Mouse (Mus musculus): ENCODE results near the gene Vav3. TPM values are rescaled to one million over a fixed set of nuclear protein-coding genes. Genes with fewer than 3 reads are reported as not detected.

Gene Vav3
- total RNA-seq, 2 experiments from 2014 or later: 0.94 to 2.6 TPM

DNA sequence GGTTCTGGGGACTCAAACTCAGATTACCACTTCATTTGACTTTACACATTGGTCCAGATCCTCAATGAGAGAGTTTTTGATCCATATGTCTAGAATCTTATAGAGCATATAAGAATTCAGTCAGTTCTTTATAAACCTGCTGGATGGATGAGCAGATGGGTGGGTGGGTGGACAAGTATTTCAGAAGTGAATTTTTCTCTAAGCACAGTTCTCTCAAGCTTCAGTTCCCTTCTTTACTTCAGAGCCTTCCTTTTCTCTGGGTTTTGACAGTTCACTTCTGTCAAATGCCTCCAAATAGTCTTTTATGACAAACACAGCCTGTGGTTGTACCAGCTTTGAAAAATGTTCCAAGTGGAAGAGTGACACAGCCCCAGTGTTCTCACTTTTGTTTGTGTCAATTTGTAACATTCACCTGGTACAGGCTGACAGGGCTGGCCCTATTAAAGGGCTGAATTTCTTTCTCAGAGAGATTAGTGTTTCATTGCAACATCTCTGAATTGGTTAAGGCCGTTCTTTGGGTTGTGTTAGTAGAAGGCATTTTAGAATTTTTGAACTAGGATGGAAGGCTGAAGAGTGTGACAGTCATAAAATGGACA, 159.5 kb downstream of the Vav3 start:
- Histone ChIP-seq H3K4me3 (no peak overlapping the region), H3K27ac (no peak overlapping the region)
- intact Hi-C loops (cut with DNase I): no loop called here
- no peak for TF ChIP-seq CTCF (IDR thresholded peaks at IDR 0.05)
- DNase-seq: no peak

DNA sequence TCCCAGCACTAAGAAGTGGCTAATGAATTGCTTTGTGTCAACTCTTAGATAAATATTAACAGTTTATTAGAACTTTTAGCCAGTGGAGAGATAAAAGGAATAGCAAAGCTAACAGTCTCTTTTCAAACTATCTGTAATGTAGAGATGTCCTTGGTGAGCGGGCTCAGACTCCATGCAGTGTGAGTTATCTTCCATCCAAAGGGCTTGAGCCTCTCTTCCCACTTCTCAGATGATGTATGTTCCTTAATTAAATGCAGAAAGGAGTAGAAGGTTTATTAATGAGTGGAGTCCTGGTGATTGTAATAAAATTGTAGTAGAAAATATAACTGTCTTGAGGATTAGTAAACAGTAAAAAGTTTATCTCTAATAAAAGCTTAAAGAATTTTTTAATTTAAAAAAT, 169.3 kb downstream of the Vav3 start:
- TF ChIP-seq CTCF (IDR thresholded peaks at IDR 0.05): no peak
- intact Hi-C loops (cut with DNase I): no loop called here
- no peak for DNase-seq
- Histone ChIP-seq H3K4me3 (no peak overlapping the region), H3K27ac (no peak overlapping the region)

DNA sequence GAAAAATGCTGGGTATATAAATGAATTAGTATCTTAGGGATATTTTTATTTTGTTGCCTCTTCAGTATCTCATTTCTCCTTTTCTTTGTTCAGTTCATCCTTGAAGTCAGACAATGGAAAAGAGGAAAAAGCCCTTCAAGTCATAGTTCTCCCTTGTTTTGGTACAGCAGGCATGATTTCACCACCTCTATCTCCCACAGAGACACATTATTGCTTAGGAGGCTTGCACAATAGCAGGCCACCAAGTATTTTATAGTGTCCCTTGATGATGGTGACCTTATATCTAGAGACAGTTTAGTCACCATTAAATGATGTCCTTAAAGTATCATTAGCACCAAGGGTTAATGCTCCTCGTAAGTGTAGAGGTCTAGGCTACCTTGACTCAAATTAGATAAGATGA, 171.4 kb downstream of the Vav3 start:
- no peak overlapping the region for H3K4me3 ChIP-seq
- no peak overlapping the region for H3K27ac ChIP-seq
- intact Hi-C loops (cut with DNase I): no loop called here
- TF ChIP-seq CTCF (IDR thresholded peaks at IDR 0.05): no peak
- DNase-seq: no peak

DNA sequence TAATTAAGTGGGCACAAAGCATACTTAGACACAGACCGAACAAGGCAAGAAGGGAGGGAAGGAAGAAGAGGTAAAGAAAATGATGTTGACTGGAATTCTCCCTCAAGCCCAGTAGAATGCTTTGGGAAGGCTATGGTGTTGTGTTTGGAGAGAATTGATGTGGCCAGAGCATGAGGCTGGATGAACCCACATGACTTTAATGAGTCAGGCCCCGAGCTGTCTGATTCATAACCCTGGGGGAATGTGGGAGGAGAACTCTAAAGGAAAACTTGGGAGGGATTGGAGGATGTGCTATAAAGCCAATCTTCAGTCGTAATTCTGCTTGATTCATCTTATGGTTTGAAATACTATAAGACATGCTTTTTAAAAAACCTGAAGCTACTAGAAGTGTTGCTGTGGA, 175.0 kb downstream of the Vav3 start:
- H3K4me3 ChIP-seq: no peak overlapping the region
- no peak overlapping the region for H3K27ac ChIP-seq
- intact Hi-C loops (cut with DNase I): no loop called here
- no peak for TF ChIP-seq CTCF (IDR thresholded peaks at IDR 0.05)
- peak; percentile 23 for DNase-seq

DNA sequence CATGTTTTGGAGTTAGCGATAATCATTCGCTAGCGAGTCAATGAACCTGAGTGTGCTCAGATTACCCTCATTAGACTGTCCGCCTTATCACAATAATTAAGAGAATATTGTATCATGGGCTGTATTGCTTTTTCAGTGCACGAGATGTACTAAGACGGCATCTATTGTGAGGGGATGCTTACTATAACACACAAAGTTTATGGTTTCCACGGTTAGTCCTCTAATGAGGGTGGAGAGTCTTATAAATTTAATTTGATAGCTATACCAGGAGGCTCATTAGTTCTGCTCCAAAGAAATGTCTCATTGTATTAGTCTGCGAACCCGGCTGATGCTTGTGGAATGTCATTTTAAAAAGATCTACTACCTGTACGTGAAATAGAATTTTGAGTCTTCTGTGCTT, 175.9 kb downstream of the Vav3 start:
- TF ChIP-seq CTCF (IDR thresholded peaks at IDR 0.05): no peak
- Histone ChIP-seq H3K27ac (no peak overlapping the region), H3K4me3 (no peak overlapping the region)
- DNase-seq: no peak
- intact Hi-C loops (cut with DNase I): no loop called here

DNA sequence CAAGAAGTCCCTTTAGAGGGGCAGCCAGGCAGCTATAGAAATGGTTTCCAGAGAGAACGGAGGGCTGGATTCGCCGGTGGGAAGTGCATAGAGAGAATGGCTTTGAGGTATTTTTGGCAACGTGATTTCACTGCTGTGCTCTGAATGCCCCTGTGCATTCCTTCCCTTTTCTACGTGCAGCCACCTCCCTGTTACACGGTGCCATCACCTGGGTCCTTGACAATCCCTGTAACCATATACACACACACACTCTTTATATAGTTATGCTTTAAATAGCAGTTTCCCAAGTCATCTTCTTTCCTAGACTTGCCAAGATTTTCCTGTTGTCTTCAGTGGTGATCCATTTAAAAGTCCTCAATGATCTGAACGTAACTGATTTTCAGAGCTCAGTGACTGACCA, 181.7 kb downstream of the Vav3 start:
- intact Hi-C loops (cut with DNase I): no loop called here
- no peak overlapping the region for H3K27ac ChIP-seq
- H3K4me3 ChIP-seq: no peak overlapping the region
- no peak for TF ChIP-seq CTCF (IDR thresholded peaks at IDR 0.05)
- no peak for DNase-seq

DNA sequence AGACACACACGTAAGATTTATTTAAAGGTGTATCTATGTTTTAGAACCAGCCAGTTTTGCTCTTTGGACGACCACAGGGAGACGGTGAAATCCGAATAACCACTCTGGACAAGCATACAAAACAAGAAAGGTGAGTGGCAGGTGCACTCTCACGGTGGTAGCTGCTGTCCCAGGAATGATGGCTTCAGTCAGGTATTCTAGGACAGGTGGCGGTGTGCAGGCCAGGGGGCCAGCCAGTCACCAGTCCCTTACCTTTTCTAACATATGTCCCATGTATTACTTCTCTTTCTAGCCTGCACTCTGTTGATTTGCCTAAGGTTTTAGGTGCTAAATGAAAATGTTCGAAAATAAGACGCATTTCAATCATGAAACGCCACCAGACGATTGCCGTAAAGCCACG, 185.4 kb downstream of the Vav3 start:
- no peak for DNase-seq
- Histone ChIP-seq H3K4me3 (no peak overlapping the region), H3K27ac (no peak overlapping the region)
- TF ChIP-seq CTCF (IDR thresholded peaks at IDR 0.05): no peak
- intact Hi-C loops (cut with DNase I): no loop called here

DNA sequence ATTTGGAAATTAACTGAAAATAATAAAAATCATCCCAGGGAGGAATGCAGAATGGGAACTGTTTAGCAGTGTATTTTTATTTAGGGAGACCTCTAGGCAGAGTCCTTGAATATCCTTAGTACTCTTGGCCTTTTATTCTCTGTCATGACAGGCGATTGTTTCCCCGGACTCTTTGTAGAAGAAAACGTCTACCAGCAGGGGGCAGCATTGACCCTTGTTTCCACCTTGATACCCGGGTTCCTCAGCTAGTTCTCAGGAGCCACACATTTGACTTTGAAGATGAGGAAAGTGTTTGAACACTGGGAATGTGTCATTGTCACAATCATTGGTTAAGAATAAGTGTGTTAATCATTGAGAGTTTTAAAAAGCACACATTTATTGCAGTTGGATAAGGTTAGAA, 185.8 kb downstream of the Vav3 start:
- no peak overlapping the region for H3K4me3 ChIP-seq
- TF ChIP-seq CTCF (IDR thresholded peaks at IDR 0.05): peak; percentile 83
- peak; percentile 77 for DNase-seq
- intact Hi-C loops (cut with DNase I): no loop called here
- H3K27ac ChIP-seq: no peak overlapping the region

DNA sequence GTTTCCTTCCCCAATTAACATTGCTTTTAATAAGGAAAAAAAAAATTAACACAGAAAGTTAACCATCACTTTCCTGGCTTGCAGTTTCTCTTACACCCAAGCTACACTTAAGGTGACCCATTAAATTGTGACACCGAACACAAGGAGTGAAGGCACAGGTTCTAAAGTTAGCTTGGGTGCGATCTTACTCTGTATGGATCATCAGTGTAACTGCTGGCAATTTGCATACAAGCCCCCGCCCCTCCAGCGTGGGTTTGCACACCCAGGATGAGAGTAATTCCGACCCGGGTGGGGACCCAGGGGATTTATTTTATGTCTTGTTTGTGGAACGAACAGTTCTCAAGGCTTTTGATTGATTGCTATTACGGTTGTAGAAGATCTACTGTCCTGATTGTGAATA, 186.2 kb downstream of the Vav3 start:
- intact Hi-C loops (cut with DNase I): no loop called here
- no peak for DNase-seq
- H3K4me3 ChIP-seq: no peak overlapping the region
- no peak for TF ChIP-seq CTCF (IDR thresholded peaks at IDR 0.05)
- no peak overlapping the region for H3K27ac ChIP-seq

DNA sequence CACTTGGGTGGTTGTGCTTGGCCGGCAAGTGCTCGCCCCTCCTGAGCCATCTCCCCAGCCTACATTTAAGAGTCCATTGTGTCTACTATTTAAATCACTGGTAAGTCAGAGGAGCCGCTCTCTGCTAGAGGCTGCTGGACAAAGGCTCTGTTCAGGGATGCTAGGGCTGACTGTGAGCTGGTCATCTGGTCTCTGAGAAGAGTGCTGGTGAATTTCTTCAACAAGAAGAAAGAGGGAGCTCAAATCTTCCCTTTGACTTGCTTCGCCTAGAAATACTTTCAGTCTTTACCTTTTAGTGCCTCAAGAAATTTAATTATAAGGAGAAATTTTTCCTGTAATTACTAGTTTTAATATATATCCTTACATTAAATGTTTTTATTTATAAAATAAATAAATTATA, 188.2 kb downstream of the Vav3 start:
- intact Hi-C loops (cut with DNase I): no loop called here
- DNase-seq: no peak
- H3K4me3 ChIP-seq: no peak overlapping the region
- no peak for TF ChIP-seq CTCF (IDR thresholded peaks at IDR 0.05)
- H3K27ac ChIP-seq: no peak overlapping the region

DNA sequence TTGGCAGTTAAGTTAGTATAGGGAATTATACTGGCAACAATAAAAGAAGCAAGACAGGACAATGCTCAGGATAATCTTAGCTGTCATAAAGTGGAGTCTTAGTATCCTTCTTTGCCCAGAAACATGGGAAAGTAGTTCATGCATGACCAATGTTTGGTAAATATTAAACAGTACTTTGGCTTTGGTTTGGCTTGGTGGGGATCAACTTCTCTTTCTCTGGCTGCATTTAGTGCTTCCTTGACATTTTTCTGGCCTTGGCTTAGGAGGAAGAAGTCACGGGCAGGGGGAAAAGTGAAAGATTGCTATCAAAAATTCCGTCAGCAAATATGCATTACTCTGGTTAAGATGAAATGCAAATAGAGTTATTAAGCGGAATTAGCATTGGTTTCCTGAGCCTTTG, 197.2 kb downstream of the Vav3 start:
- Histone ChIP-seq H3K4me3 (no peak overlapping the region), H3K27ac (no peak overlapping the region)
- intact Hi-C loops (cut with DNase I): no loop called here
- TF ChIP-seq CTCF (IDR thresholded peaks at IDR 0.05): no peak
- no peak for DNase-seq

DNA sequence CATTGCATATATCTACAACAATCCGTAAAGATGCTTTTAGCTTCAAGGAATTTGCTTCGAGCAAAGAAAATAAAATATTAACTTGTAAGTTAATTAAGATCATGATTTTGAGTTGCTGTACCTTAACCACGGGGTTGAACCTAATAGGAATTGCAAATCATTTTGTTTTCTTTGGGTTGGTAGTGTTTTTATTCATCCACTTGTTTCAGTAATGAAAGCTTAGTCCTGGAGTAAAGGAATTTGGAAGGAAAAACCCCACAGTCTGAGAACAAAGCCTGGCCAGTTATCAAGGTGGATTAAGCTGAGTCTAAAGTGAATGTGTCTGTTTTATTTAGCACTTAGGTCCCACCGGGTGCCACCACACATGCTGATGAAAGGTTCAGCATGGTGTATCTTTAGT, 199.6 kb downstream of the Vav3 start:
- Histone ChIP-seq H3K27ac (no peak overlapping the region), H3K4me3 (no peak overlapping the region)
- intact Hi-C loops (cut with DNase I): no loop called here
- DNase-seq: no peak
- TF ChIP-seq CTCF (IDR thresholded peaks at IDR 0.05): no peak

DNA sequence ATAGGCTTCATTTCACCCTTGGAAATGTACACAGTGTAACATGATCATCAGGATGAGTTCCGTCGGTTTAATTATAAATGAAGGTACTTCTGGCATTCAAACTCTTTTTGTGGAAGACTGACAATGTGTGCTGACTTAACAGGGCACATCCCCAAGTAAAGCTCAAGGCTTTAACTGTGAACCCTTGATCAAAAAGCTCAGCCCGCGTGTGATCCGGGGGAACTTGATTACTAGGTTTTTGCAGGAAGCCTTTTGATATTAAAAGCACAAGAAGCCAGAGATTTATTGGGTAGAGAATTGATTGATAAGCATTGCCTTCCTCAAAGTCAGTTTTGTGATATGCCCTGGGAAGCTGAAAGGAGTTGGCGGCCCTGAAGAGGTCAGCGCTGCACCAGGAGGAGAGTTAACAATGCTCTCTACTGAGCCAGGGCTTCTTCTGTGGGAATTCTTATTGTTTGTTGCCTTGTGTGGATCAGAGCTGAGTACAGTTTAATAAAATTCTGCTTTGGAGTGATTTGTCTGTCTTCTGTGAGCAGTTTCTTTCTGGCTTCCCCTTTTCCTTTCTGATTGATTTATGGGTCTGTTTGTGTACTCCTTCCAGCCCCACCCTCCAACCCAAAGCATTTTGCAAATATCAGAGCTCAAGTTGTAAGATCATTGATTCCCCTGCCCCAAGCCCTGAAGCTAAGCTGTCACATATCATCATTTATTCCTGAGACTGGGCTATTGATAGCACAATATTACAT, 204.2 kb downstream of the Vav3 start:
- no peak for TF ChIP-seq CTCF (IDR thresholded peaks at IDR 0.05)
- DNase-seq: no peak
- intact Hi-C loops (cut with DNase I): no loop called here
- H3K4me3 ChIP-seq: no peak overlapping the region
- no peak overlapping the region for H3K27ac ChIP-seq

DNA sequence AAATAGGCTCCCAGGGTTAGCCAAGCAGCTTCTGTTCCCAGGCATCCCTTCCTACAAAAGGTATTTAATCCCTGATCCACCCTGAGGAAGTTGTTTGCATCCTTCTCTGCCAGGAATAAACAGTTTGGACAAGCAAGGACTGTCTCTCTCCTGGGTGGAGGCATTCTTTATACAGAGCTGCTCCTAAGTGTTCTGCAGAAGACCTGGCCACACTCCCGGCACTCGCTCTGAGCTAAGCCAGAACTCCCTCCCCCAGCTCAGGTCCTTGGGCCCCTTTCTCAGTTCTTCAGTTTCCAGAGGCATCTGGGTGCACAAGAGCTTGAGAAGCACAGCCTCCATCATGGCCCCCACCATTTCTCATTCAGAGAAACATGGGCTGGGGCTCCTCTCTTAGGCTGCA, 216.9 kb downstream of the Vav3 start:
- TF ChIP-seq CTCF (IDR thresholded peaks at IDR 0.05): no peak
- intact Hi-C loops (cut with DNase I): no loop called here
- Histone ChIP-seq H3K4me3 (no peak overlapping the region), H3K27ac (no peak overlapping the region)
- DNase-seq: no peak

All from gastrocnemius, adult 2 months (tissue).